Mouse (Mus musculus) kidney, adult 18-20 months (tissue): Measurements from ENCODE around the gene Msmp.

Experiments
- DNase-seq: peaks from one replicate; pipeline ENCODE4 v3.0.0; 2021

The Msmp gene

GRCm38 (mm10) chr4:43593453-43593852, 9.2 kb upstream of the Msmp start:
- no peak for DNase-seq

- no peak for DNase-seq
Measured at GRCm38 (mm10) chr4:43591961-43592360, 7.7 kb upstream of the Msmp start.

- no peak for DNase-seq
Measured at GRCm38 (mm10) chr4:43591543-43591942, 7.2 kb upstream of the Msmp start.

- DNase-seq, result no peak
Measured at GRCm38 (mm10) chr4:43587681-43588080, 3.4 kb upstream of the Msmp start.

- DNase-seq, result peak; percentile 79
Measured at GRCm38 (mm10) chr4:43586411-43586810, 2.1 kb upstream of the Msmp start.

GRCm38 (mm10) chr4:43585682-43586081, 1.4 kb upstream of the Msmp start:
- no peak for DNase-seq

- DNase-seq, result no peak
Measured at GRCm38 (mm10) chr4:43583421-43583820, 873 bp downstream of the Msmp start.

- no peak for DNase-seq
Measured at GRCm38 (mm10) chr4:43582241-43582640, 2.1 kb downstream of the Msmp start.

GRCm38 (mm10) chr4:43581381-43581780, 2.9 kb downstream of the Msmp start:
- no peak for DNase-seq

- DNase-seq, result no peak
Measured at GRCm38 (mm10) chr4:43580721-43581120, 3.6 kb downstream of the Msmp start.

- DNase-seq, result no peak
Measured at GRCm38 (mm10) chr4:43579731-43580130, 4.6 kb downstream of the Msmp start.

GRCm38 (mm10) chr4:43579256-43579655, 5.0 kb downstream of the Msmp start:
- no peak for DNase-seq

GRCm38 (mm10) chr4:43578376-43579204, 5.7 kb downstream of the Msmp start, which contains the start of the genes Rgp1 and Gba2:
Gene Rgp1, plus strand, starts transcription at chr4:43578715.
Gene Gba2, minus strand, starts transcription at chr4:43578873.
- DNase-seq, result peak; percentile 95

- DNase-seq, result no peak
Measured at GRCm38 (mm10) chr4:43577237-43577881, 6.9 kb downstream of the Msmp start.

- no peak for DNase-seq
Measured at GRCm38 (mm10) chr4:43575356-43575755, 8.9 kb downstream of the Msmp start.

GRCm38 (mm10) chr4:43573561-43573960, 10.7 kb downstream of the Msmp start:
- DNase-seq, result no peak

GRCm38 (mm10) chr4:43571395-43572045, 12.8 kb downstream of the Msmp start:
- DNase-seq, result no peak

GRCm38 (mm10) chr4:43567140-43567539, 17.2 kb downstream of the Msmp start:
- DNase-seq, result no peak

GRCm38 (mm10) chr4:43564231-43564630, 20.1 kb downstream of the Msmp start:
- no peak for DNase-seq

GRCm38 (mm10) chr4:43563601-43563875, 20.8 kb downstream of the Msmp start:
- DNase-seq, result no peak

- DNase-seq, result peak; percentile 23
Measured at GRCm38 (mm10) chr4:43562769-43563600, 21.3 kb downstream of the Msmp start.

GRCm38 (mm10) chr4:43561997-43562768, 22.1 kb downstream of the Msmp start, which contains the start of the genes Creb3 and Tln1:
Gene Creb3, plus strand, starts transcription at chr4:43562332.
Gene Tln1, minus strand, starts transcription at chr4:43562691.
- peak; percentile 97 for DNase-seq
